Mouse (Mus musculus): ENCODE measurements around the gene Klf9.

Gene Klf9

GRCm38 (mm10) chr19:23162877-23163276 is 21.9 kb downstream of the Klf9 start:
- no peak for DNase-seq (ENCODE audit: low read depth)

GRCm38 (mm10) chr19:23163361-23163760 is 22.3 kb downstream of the Klf9 start:
- no peak for DNase-seq (ENCODE audit: low read depth)

GRCm38 (mm10) chr19:23164651-23165240 is 23.7 kb downstream of the Klf9 start:
- no peak for DNase-seq (ENCODE audit: low read depth)

GRCm38 (mm10) chr19:23166550-23167284 is 25.7 kb downstream of the Klf9 start:
- no peak for DNase-seq (ENCODE audit: low read depth)

- no peak for DNase-seq (ENCODE audit: low read depth)
Measured at GRCm38 (mm10) chr19:23168899-23169658, 28.1 kb downstream of the Klf9 start.

GRCm38 (mm10) chr19:23169659-23170050 is 28.6 kb downstream of the Klf9 start:
- no peak for DNase-seq (ENCODE audit: low read depth)

- no peak for DNase-seq (ENCODE audit: low read depth)
Measured at GRCm38 (mm10) chr19:23170476-23170875, 29.4 kb downstream of the Klf9 start.

GRCm38 (mm10) chr19:23171136-23171535 is 30.1 kb downstream of the Klf9 start:
- DNase-seq (ENCODE audit: low read depth): no peak

GRCm38 (mm10) chr19:23175090-23175489 is 34.1 kb downstream of the Klf9 start:
- DNase-seq (ENCODE audit: low read depth): no peak

GRCm38 (mm10) chr19:23175511-23175910 is 34.5 kb downstream of the Klf9 start:
- DNase-seq (ENCODE audit: low read depth): no peak

- no peak for DNase-seq (ENCODE audit: low read depth)
Measured at GRCm38 (mm10) chr19:23178533-23178932, 37.5 kb downstream of the Klf9 start.

GRCm38 (mm10) chr19:23183493-23183892 is 42.5 kb downstream of the Klf9 start:
- no peak for DNase-seq (ENCODE audit: low read depth)

GRCm38 (mm10) chr19:23184068-23184467 is 43.0 kb downstream of the Klf9 start:
- DNase-seq (ENCODE audit: low read depth): no peak

GRCm38 (mm10) chr19:23187732-23188131 is 46.7 kb downstream of the Klf9 start:
- DNase-seq (ENCODE audit: low read depth): no peak

- no peak for DNase-seq (ENCODE audit: low read depth)
Measured at GRCm38 (mm10) chr19:23188986-23189385, 48.0 kb downstream of the Klf9 start.

- no peak for DNase-seq (ENCODE audit: low read depth)
Measured at GRCm38 (mm10) chr19:23189744-23190143, 48.7 kb downstream of the Klf9 start.

GRCm38 (mm10) chr19:23191486-23191885 is 50.5 kb downstream of the Klf9 start:
- no peak for DNase-seq (ENCODE audit: low read depth)

- DNase-seq (ENCODE audit: low read depth): no peak
Measured at GRCm38 (mm10) chr19:23193076-23193475, 52.0 kb downstream of the Klf9 start.

GRCm38 (mm10) chr19:23202106-23202505 is 61.1 kb downstream of the Klf9 start:
- no peak for DNase-seq (ENCODE audit: low read depth)

GRCm38 (mm10) chr19:23203505-23204053 is 62.6 kb downstream of the Klf9 start:
- DNase-seq (ENCODE audit: low read depth): no peak

GRCm38 (mm10) chr19:23211325-23211724 is 70.3 kb downstream of the Klf9 start:
- DNase-seq (ENCODE audit: low read depth): no peak

GRCm38 (mm10) chr19:23214326-23214725 is 73.3 kb downstream of the Klf9 start:
- DNase-seq (ENCODE audit: low read depth): no peak
